Mouse (Mus musculus) liver, embryonic 14.5 days (tissue): Measurements from ENCODE around the gene Cd70. TPM values are rescaled to one million over a fixed set of nuclear protein-coding genes. Genes with fewer than 3 reads are reported as not detected.

Source experiments
- ATAC-seq: fragments of 200-750 bp; cut with Nextera tagmentation; 2 replicates; pipeline ENCODE4 v1.8.0; 2017; ENCODE audit warnings: moderate number of reproducible peaks, mild to moderate bottlenecking, moderate library complexity; ENCODE audit not compliant: insufficient read depth
- DNase-seq, 3 experiments: peaks; one replicate each; pipeline ENCODE4 v3.0.0-alpha.2; 2012 to 2013; ENCODE audit warnings: low read depth in 3 of 3, low spot score in 3 of 3
- H3K27ac ChIP-seq: fragments of 300-500 bp; sonication (generic); 2 replicates; pipeline ENCODE4 v1.5.1; 2014; ENCODE audit warnings: moderate library complexity, mild to moderate bottlenecking, control low read depth, inconsistent platforms
- H3K27me3 ChIP-seq: fragments of 300-500 bp; sonication (generic); 2 replicates; pipeline ENCODE4 v1.6.1; 2014; ENCODE audit warnings: mild to moderate bottlenecking, low read length, moderate library complexity; ENCODE audit not compliant: control insufficient read depth, insufficient read depth
- H3K36me3 ChIP-seq: fragments of 300-500 bp; sonication (generic); replicated peaks from 2 replicates; pipeline ENCODE4 v1.6.1; 2014; ENCODE audit warnings: low read depth; ENCODE audit not compliant: control insufficient read depth, insufficient read depth
- H3K4me1 ChIP-seq, 2 experiments: fragments of 200-500 bp in 1 of 2; fragments of 300-500 bp in 1 of 2; sonication (generic) in 1 of 2; replicated peaks; 2 replicates each; pipeline ENCODE4 v1.6.1; 2012 to 2014; ENCODE audit warnings: antibody characterized with exemption in 1 of 2, inconsistent platforms in 1 of 2, low read length in 1 of 2; ENCODE audit not compliant: control insufficient read depth in 2 of 2, insufficient read depth in 2 of 2
- H3K4me2 ChIP-seq: fragments of 300-500 bp; sonication (generic); 2 replicates; pipeline ENCODE4 v1.6.1; 2014; ENCODE audit warnings: low read depth, mild to moderate bottlenecking, control low read depth, moderate library complexity
- H3K4me3 ChIP-seq, 2 experiments: fragments of 200-500 bp in 1 of 2; fragments of 300-500 bp in 1 of 2; sonication (generic) in 1 of 2; 2 replicates each; pipeline ENCODE4 v1.5.1; 2012 to 2014; ENCODE audit warnings: low read depth in 2 of 2, low read length in 2 of 2, mild to moderate bottlenecking in 2 of 2, control low read depth in 1 of 2, inconsistent platforms in 1 of 2, moderate library complexity in 1 of 2; ENCODE audit not compliant: insufficient read depth in 1 of 2
- H3K9ac ChIP-seq: fragments of 300-500 bp; sonication (generic); replicated peaks from 2 replicates; pipeline ENCODE4 v1.6.1; 2014; ENCODE audit warnings: mild to moderate bottlenecking, control low read depth, moderate library complexity
- H3K9me3 ChIP-seq: fragments of 300-500 bp; sonication (generic); 2 replicates; pipeline ENCODE4 v1.6.1; 2016; ENCODE audit warnings: low read length, mixed read lengths; ENCODE audit not compliant: control insufficient read depth
- CTCF ChIP-seq: IDR thresholded peaks from 2 replicates; pipeline ENCODE4 v1.5.1; 2016; ENCODE audit warnings: antibody characterized with exemption, low read depth, control low read depth
- EP300 ChIP-seq: IDR thresholded peaks from 2 replicates; pipeline ENCODE4 v1.6.1; 2016; ENCODE audit warnings: antibody characterized with exemption, low read depth
- WGBS: fragments of 180-500 bp; shearing (Covaris S2); extraction: QIAGEN DNeasy Blood & Tissue Kit; methylation state at CpG from one replicate; pipeline ENCODE4 v1.1.7; 2014; ENCODE audit not compliant: insufficient replicate concordance; 5-methylcytosine and 5-hydroxymethylcytosine counted together
- polyA plus RNA-seq, 2 experiments: library from polyadenylated mRNA; depleted of rRNA in 1 of 2; stranded (reverse) in 1 of 2; unstranded in 1 of 2; fragments of >200 nt; fragmentation: Nextera tagmentation in 1 of 2; extraction: Ambion mirVana in 1 of 2; gene quantifications; 2 replicates each; pipeline versions ENCODE4 v1.2.1 to v1.2.3; 2012 to 2014

The Cd70 gene
- polyA plus RNA-seq, 2 experiments, result not detected

DNA sequence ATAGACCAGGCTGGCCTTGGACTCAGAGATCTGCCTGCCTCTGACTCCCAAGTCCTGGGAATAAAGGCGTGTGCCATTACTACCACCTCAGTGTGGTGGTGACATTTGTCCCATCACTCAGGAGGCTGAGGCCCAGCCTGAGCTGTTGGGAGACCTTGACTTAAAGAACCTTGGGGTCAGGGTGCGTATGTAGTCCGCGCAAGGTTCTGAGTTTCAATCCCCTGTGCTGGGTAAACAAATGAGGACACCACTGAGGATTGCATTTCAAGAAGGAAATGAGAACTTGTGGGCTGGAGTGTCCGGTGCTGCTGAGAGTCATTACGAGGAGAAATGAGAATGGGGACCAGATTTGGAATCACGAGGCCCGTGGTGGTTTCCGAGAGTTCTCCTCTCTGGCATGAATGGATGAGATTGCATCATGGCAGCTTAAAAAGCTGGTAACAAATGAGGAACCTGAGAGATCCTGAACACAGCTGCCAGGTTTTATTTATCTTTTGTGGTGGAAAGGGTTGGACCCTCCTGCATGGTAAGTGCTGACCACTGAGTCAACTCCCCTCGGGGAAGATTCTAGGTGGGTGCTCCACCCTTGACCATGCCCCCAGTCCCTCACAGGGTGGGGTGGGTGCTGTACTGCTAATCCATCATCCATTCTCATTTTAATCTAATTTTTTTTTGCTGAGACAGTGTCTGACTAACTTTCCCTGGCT lies 36.7 kb downstream of the Cd70 start:
- TF ChIP-seq CTCF (no peak), EP300 (no peak)
- no peak overlapping the region for H3K9ac ChIP-seq
- H3K4me2 ChIP-seq, result no peak overlapping the region
- ATAC-seq (no peak), DNase-seq (no peak)
- H3K27ac ChIP-seq, result no peak overlapping the region
- 44% methylated on average over 10 of the region's 10 CpGs for WGBS
- no peaks in the 10 kb centered on the region for H3K9me3 ChIP-seq
- H3K27me3 ChIP-seq, result no peaks in the 10 kb centered on the region; the same call in 1 of the 2 replicates
- H3K36me3 ChIP-seq, result no peaks in the 10 kb centered on the region
- H3K4me3 ChIP-seq, result no peak overlapping the region
- no peaks in the 10 kb centered on the region for H3K4me1 ChIP-seq

DNA sequence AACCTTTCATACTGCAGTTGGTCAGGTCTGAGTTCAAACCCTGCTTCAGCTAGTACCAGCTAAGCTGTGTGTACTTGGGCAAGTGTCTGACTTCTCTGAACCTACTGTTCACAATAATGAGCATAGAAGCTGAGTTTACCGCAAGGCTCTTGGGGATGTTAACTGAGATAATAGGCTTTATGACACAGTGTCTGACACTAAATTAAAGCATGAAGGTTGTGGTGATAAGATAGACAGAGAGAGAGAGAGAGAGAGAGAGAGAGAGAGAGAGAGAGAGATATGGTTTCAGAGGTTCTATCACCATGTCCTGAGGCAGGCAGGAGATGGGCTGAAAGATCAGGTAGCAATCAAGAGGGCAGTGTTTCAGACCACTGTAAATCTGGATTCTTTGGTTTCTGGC lies 39.6 kb downstream of the Cd70 start:
- DNase-seq (no peak), ATAC-seq (no peak)
- no peak overlapping the region for H3K27ac ChIP-seq
- H3K4me1 ChIP-seq, result no peaks in the 10 kb centered on the region
- no peak for TF ChIP-seq CTCF
- TF ChIP-seq EP300, result 0 out of 2 replicates have a peak, but pooled peaks have one; percentile 14
- H3K36me3 ChIP-seq, result no peaks in the 10 kb centered on the region
- 26% methylated on average over 1 of the region's 1 CpGs for WGBS
- H3K9ac ChIP-seq, result no peak overlapping the region
- no peak overlapping the region for H3K4me3 ChIP-seq
- peaks cover 16% of the 10 kb centered on the region for H3K27me3 ChIP-seq
- H3K9me3 ChIP-seq, result no peaks in the 10 kb centered on the region
- no peak overlapping the region for H3K4me2 ChIP-seq

DNA sequence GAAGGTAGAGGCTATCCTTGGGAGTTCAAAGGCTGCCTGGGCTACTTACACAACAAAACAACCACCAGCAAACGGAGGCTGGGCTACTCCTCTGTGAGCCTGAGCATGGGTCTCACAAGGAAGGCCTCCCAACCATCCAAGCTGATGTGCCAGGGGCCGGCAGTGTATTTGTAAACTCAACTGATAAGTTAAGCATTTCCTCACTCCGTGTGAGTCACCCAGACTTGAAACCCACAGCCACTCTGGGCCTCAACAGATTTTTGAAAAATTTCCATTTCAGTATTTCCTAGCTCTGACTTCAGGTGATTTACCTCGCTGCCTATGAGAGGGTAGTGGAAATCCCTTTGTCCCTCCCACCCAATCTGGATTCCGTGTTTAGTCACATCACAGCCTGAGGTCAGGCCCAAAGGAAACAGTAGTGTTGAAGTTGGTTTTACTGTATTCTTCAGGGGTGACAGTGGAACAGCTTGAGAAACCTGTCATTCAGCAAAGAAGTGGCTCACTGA lies 40.9 kb downstream of the Cd70 start:
- ATAC-seq (no peak), DNase-seq (no peak)
- WGBS, result 38% methylated on average over 5 of the region's 5 CpGs
- no peak overlapping the region for H3K4me3 ChIP-seq
- no peaks in the 10 kb centered on the region for H3K36me3 ChIP-seq
- peaks cover 0 to 2% of the 10 kb centered on the region in 2 experiments; a peak in 1 of 4 replicates for H3K4me1 ChIP-seq
- no peak overlapping the region for H3K27ac ChIP-seq
- no peaks in the 10 kb centered on the region for H3K9me3 ChIP-seq
- H3K4me2 ChIP-seq, result no peak overlapping the region
- no peak for TF ChIP-seq CTCF
- TF ChIP-seq EP300, result no peak
- no peak overlapping the region for H3K9ac ChIP-seq
- H3K27me3 ChIP-seq, result peaks cover 16% of the 10 kb centered on the region

DNA sequence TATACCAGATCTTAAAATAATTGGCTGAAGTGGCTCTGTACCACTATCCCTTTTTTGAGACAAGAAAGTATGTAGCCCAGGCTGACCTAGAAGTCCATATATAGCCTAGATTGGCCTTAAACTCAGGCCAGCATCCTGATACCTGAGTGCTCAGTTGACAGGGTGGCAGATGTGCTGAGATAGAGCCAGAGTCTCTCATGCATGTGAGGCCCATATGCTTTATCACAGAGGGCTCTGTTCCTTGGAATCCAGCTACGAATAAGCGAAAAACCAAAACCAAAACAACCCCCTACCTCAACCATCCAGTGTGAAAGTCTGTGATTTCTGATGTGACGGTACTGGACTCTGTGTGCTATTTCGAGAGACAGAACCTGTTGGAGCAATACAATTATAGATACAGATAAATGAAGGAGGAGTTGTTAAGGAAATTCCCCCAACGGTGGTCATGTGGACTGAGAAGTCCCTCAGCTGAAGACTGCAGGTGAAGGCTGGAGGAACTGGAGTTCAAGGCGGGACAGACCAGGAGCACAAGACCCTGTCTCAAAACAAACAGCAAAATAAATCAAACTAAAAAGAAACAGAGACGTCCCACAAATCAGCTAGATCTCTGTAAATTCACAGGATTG lies 41.4 kb downstream of the Cd70 start:
- 63% methylated on average over 7 of the region's 7 CpGs for WGBS

DNA sequence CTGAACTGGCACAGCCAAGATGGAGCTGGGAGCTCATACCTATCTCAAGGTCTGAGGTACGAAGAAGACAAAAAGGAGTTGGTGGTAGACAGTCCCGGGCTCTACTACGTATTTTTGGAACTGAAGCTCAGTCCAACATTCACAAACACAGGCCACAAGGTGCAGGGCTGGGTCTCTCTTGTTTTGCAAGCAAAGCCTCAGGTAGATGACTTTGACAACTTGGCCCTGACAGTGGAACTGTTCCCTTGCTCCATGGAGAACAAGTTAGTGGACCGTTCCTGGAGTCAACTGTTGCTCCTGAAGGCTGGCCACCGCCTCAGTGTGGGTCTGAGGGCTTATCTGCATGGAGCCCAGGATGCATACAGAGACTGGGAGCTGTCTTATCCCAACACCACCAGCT lies 42.5 kb downstream of the Cd70 start:
- TF ChIP-seq EP300 (no peak), CTCF (no peak)
- H3K9ac ChIP-seq, result no peak overlapping the region
- no peak for ATAC-seq
- no peaks in the 10 kb centered on the region for H3K9me3 ChIP-seq
- 58% methylated on average over 5 of the region's 5 CpGs for WGBS
- H3K27me3 ChIP-seq, result peaks cover 16% of the 10 kb centered on the region
- H3K4me1 ChIP-seq, result peaks cover 0 to 2% of the 10 kb centered on the region in 2 experiments; a peak in 1 of 4 replicates
- H3K36me3 ChIP-seq, result no peaks in the 10 kb centered on the region
- no peak overlapping the region for H3K4me2 ChIP-seq
- H3K4me3 ChIP-seq, result no peak overlapping the region
- no peak for DNase-seq
- H3K27ac ChIP-seq, result no peak overlapping the region

More for the DNA sequence above, 41.4 kb downstream of the Cd70 start:
- no peaks in the 10 kb centered on the region for H3K36me3 ChIP-seq
- TF ChIP-seq CTCF (no peak), EP300 (no peak)
- H3K9ac ChIP-seq, result no peak overlapping the region
- peaks cover 16% of the 10 kb centered on the region for H3K27me3 ChIP-seq
- H3K4me2 ChIP-seq, result no peak overlapping the region
- ATAC-seq (no peak), DNase-seq (no peak)
- no peaks in the 10 kb centered on the region for H3K9me3 ChIP-seq
- no peak overlapping the region for H3K4me3 ChIP-seq
- H3K4me1 ChIP-seq, result peaks cover 0 to 2% of the 10 kb centered on the region in 2 experiments; a peak in 1 of 4 replicates
- H3K27ac ChIP-seq, result no peak overlapping the region
